Mouse (Mus musculus): ENCODE results near the gene Prkag3.

DNA sequence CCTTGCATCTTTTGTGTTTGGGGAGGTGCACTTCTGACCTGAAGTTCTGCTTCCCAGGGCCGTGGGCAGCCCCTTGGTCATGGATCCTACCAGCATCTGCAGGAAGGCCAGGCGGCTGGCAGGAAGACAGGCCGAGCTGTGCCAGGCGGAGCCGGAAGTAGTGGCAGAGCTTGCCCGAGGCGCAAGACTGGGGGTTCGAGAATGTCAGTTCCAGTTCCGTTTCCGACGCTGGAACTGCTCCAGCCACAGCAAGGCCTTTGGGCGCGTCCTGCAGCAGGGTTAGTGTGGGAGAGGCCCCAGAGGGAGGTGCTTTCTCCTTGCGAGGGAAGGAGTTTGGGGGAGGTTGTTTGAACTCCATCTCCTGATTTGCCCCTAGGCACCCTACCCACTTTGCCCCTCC, 33.0 kb upstream of the Prkag3 start:
- TF ChIP-seq POLR2A (IDR thresholded peaks at IDR 0.05; ENCODE audit: low read depth, low read length) (no peak), CTCF (IDR thresholded peaks at IDR 0.05; ENCODE audit: extremely low read depth, insufficient read depth, insufficient read length, insufficient replicate concordance) (no peak)
